Mouse (Mus musculus) heart, postnatal 25 days (tissue): ENCODE results near the gene Npat. TPM values are rescaled to one million over a fixed set of nuclear protein-coding genes. Genes with fewer than 3 reads are reported as not detected.

Source experiments
- DNase-seq: peaks from one replicate; pipeline ENCODE4 v3.0.0; 2022; ENCODE audit warnings: low spot score
- intact Hi-C: fragments of 180-260 bp; cut with DNase I; formaldehyde crosslinking; loops from one replicate; pipeline ENCODE4 v1.15.1; 2025
- total RNA-seq, 2 experiments: library from RNA; stranded (reverse); gene quantifications; 2 replicates each; pipeline ENCODE4 v1.2.3; 2021

Gene Npat
- total RNA-seq, 2 experiments from 2014 or later, result 7.5 to 7.8 TPM

GRCm38 (mm10) chr9:53607816-53608215, 71.0 kb downstream of the Npat start:
- intact Hi-C loops, result no loop called here
- DNase-seq, result no peak

GRCm38 (mm10) chr9:53609306-53609967, 72.6 kb downstream of the Npat start:
- DNase-seq, result no peak
- intact Hi-C loops, result no loop called here

- intact Hi-C loops, result no loop called here
- DNase-seq, result peak; percentile 92
These were observed 73.3 kb downstream of the Npat start, which contains the start of gene Acat1 for GRCm38 (mm10) chr9:53609968-53610781. Gene Acat1 (minus strand): TSS chr9:53610382.

- intact Hi-C loops, result no loop called here
- no peak for DNase-seq
These were observed 77.4 kb downstream of the Npat start for GRCm38 (mm10) chr9:53614286-53614685.

GRCm38 (mm10) chr9:53615246-53615645, 78.4 kb downstream of the Npat start:
- no peak for DNase-seq
- intact Hi-C loops, result no loop called here

Other genes with a start within 250 kb of the Npat start
- under 1 TPM; 0.23 to 0.36 TPM for gene Exph5, start 235.4 kb upstream of the Npat start, total RNA-seq
- gene Kdelc2, start 153.0 kb upstream of the Npat start, total RNA-seq, result 1 to 10 TPM; 9.4 to 9.5 TPM
- gene 4930550C14Rik, start 134.7 kb upstream of the Npat start, total RNA-seq, result under 1 TPM in 1 of 2 experiments, not detected in 1; 0.26 TPM
- 1 to 10 TPM; 7.9 to 9.3 TPM for gene Atm, start 307 bp upstream of the Npat start, total RNA-seq
- gene Acat1, start 73.3 kb downstream of the Npat start, total RNA-seq, result 100 to 1,000 TPM; 276 to 289 TPM
- gene Cul5, start 133.0 kb downstream of the Npat start, total RNA-seq, result 10 to 100 TPM; 43.4 to 46.4 TPM
- under 1 TPM; 0.08 to 0.25 TPM for gene Rab39, start 169.2 kb downstream of the Npat start, total RNA-seq
- under 1 TPM in 1 of 2 experiments, not detected in 1; 0.10 TPM for gene Slc35f2, start 234.5 kb downstream of the Npat start, total RNA-seq